Mouse (Mus musculus): ENCODE data around the gene Doc2b. TPM values are rescaled to one million over a fixed set of nuclear protein-coding genes. Genes with fewer than 3 reads are reported as not detected.
A peak's percentile ranks its signal among the peaks of the same experiment; 100 is the strongest.

The Doc2b gene
- total and polyA plus RNA-seq, 3 experiments: not detected

- TF ChIP-seq ZNF384 (IDR thresholded peaks at IDR 0.05; ENCODE audit: low read depth, low read length): peak; percentile 92
- no peak for TF ChIP-seq CTCF (conservative IDR thresholded peaks at IDR 0.05 in 1 of 2, IDR thresholded peaks at IDR 0.05 in 1 of 2; ENCODE audit: low read depth in 2 of 2, low read length in 2 of 2)
- TF ChIP-seq NRF1 (IDR thresholded peaks at IDR 0.05; ENCODE audit: low read depth, low read length): no peak
- no peak for TF ChIP-seq MXI1 (IDR thresholded peaks at IDR 0.05; ENCODE audit: low read depth, low read length)
- Histone ChIP-seq H3K79me2 (replicated peaks; ENCODE audit: control insufficient read depth, extremely low read depth, insufficient read depth, poor library complexity, severe bottlenecking) (peaks cover 52% of the 10 kb centered on the region), H3K36me3 (replicated peaks in 1 of 2; ENCODE audit: control insufficient read depth in 1 of 2, insufficient read depth in 1 of 2, low read length in 1 of 2) (peaks cover 53 to 80% of the 10 kb centered on the region in 2 experiments)
Measured at GRCm38 (mm10) chr11:75764521-75765023, 31.3 kb downstream of the Doc2b start.

GRCm38 (mm10) chr11:75762708-75763107 is 33.1 kb downstream of the Doc2b start:
- Histone ChIP-seq H3K4me3 (replicated peaks in 1 of 3; ENCODE audit: low read depth in 2 of 3, low read length in 2 of 3, poor library complexity in 1 of 3) (no peak overlapping the region), H3K9ac (ENCODE audit: insufficient read depth, low read depth) (no peak overlapping the region), H3K9me3 (replicated peaks; ENCODE audit: low read length) (no peaks in the 10 kb centered on the region), H3K4me1 (ENCODE audit: control insufficient read depth in 1 of 2, insufficient read depth in 2 of 2) (peaks cover 12 to 75% of the 10 kb centered on the region in 2 experiments), H3K4me2 (ENCODE audit: insufficient read depth, low read depth, poor library complexity, severe bottlenecking) (no peak overlapping the region), H3K27ac (ENCODE audit: insufficient read depth, low read depth) (no peak overlapping the region), H3K79me2 (replicated peaks; ENCODE audit: control insufficient read depth, extremely low read depth, insufficient read depth, poor library complexity, severe bottlenecking) (peaks cover 68% of the 10 kb centered on the region), H3K27me3 (replicated peaks) (no peaks in the 10 kb centered on the region), H3K36me3 (replicated peaks in 1 of 2; ENCODE audit: control insufficient read depth in 1 of 2, insufficient read depth in 1 of 2, low read length in 1 of 2) (peaks cover 67 to 91% of the 10 kb centered on the region in 2 experiments)
- in situ Hi-C loops (cut with MboI; ENCODE audit: low pct_ligation_motif_present, low pct_unique_long_range_greater_than_20kb, low sequenced_read_pairs): no loop called here
- TF ChIP-seq USF1 (IDR thresholded peaks at IDR 0.05; ENCODE audit: low read depth, low read length) (no peak), MAZ (IDR thresholded peaks at IDR 0.05; ENCODE audit: low read depth, low read length) (no peak), RCOR1 (conservative IDR thresholded peaks at IDR 0.05; ENCODE audit: low read depth, low read length) (no peak), ELF1 (IDR thresholded peaks at IDR 0.05; ENCODE audit: low read depth, low read length) (no peak), CHD1 (IDR thresholded peaks at IDR 0.05; ENCODE audit: low read depth, low read length) (no peak), TCF12 (IDR thresholded peaks at IDR 0.05; ENCODE audit: low read depth, low read length) (no peak), ETS1 (conservative IDR thresholded peaks at IDR 0.05; ENCODE audit: low read depth, low read length) (no peak), RAD21 (IDR thresholded peaks at IDR 0.05; ENCODE audit: low read depth, low read length) (no peak), MYC (IDR thresholded peaks at IDR 0.05; ENCODE audit: low read depth, low read length) (no peak), ZMIZ1 (IDR thresholded peaks at IDR 0.05; ENCODE audit: low read depth, low read length) (no peak), BHLHE40 (IDR thresholded peaks at IDR 0.05; ENCODE audit: low read depth, low read length) (no peak), CHD2 (IDR thresholded peaks at IDR 0.05; ENCODE audit: low read length) (no peak), UBTF (IDR thresholded peaks at IDR 0.05; ENCODE audit: low read depth, low read length) (no peak), CTCF (conservative IDR thresholded peaks at IDR 0.05 in 1 of 2, IDR thresholded peaks at IDR 0.05 in 1 of 2; ENCODE audit: low read depth in 2 of 2, low read length in 2 of 2) (no peak), E2F4 (IDR thresholded peaks at IDR 0.05; ENCODE audit: insufficient replicate concordance, low read depth, low read length) (no peak), GABPA (IDR thresholded peaks at IDR 0.05; ENCODE audit: insufficient replicate concordance, low read depth, low read length) (no peak), JUND (conservative IDR thresholded peaks at IDR 0.05; ENCODE audit: low read depth, low read length) (no peak)
- dilution Hi-C loops (cut with MboI; ENCODE audit: extremely low pct_ligation_motif_present, extremely low pct_unique_long_range_greater_than_20kb, low sequenced_read_pairs): no loop called here
- DNase-seq (ENCODE audit: extremely low read depth): no peak

More at GRCm38 (mm10) chr11:75764521-75765023, 31.3 kb downstream of the Doc2b start:
- H3K4me1 ChIP-seq (ENCODE audit: control insufficient read depth in 1 of 2, insufficient read depth in 2 of 2): peaks cover 13 to 84% of the 10 kb centered on the region in 2 experiments
- dilution Hi-C loops (cut with MboI; ENCODE audit: extremely low pct_ligation_motif_present, extremely low pct_unique_long_range_greater_than_20kb, low sequenced_read_pairs): no loop called here
- peak; percentile 64 for DNase-seq (ENCODE audit: extremely low read depth)
- in situ Hi-C loops (cut with MboI; ENCODE audit: low pct_ligation_motif_present, low pct_unique_long_range_greater_than_20kb, low sequenced_read_pairs): no loop called here
- H3K27me3 ChIP-seq (replicated peaks): no peaks in the 10 kb centered on the region
- no peaks in the 10 kb centered on the region for H3K9me3 ChIP-seq (replicated peaks; ENCODE audit: low read length)
- peak overlapping the region; percentile 75 for H3K27ac ChIP-seq (ENCODE audit: insufficient read depth, low read depth)
- H3K4me2 ChIP-seq (ENCODE audit: insufficient read depth, low read depth, poor library complexity, severe bottlenecking): peak overlapping the region; percentile 63
- H3K4me3 ChIP-seq (replicated peaks in 1 of 3; ENCODE audit: low read depth in 2 of 3, low read length in 2 of 3, poor library complexity in 1 of 3): no peak overlapping the region
- no peak overlapping the region for H3K9ac ChIP-seq (ENCODE audit: insufficient read depth, low read depth)
